Comparison of ENCODE assay signal across 8 mouse cellular contexts in genomic region chr17:90628469-90628868, GRCm38 (mm10).
DNase-seq lines count a peak whose midpoint lies in the region; ATAC-seq and TF ChIP-seq lines count a peak whose summit lies in the region.

No protein-coding gene starts in this region.

- ATAC-seq in forebrain, embryonic 11.5 days (replicated peaks; ENCODE audit: low FRiP score) = peak; percentile 83
- 0 out of 2 replicates have a peak, but pooled peaks have one; percentile 28 for ATAC-seq in embryonic facial prominence, embryonic 12.5 days (ENCODE audit: insufficient number of reproducible peaks, insufficient read depth, low FRiP score, low TSS enrichment)

- TF ChIP-seq POLR2A in lung, adult 2 months (IDR thresholded peaks at IDR 0.05; ENCODE audit: borderline replicate concordance, extremely low read depth, low read depth, low read length) = no peak

- no peaks in the 10 kb centered on the region for H3K27me3 ChIP-seq in forebrain, embryonic 11.5 days (ENCODE audit: control insufficient read depth, insufficient read depth, low read length)
- H3K27me3 ChIP-seq in forebrain, embryonic 10.5 days (ENCODE audit: poor library complexity, severe bottlenecking) = no peaks in the 10 kb centered on the region
- H3K27me3 ChIP-seq in embryonic facial prominence, embryonic 12.5 days = no peaks in the 10 kb centered on the region

- no peak overlapping the region for H3K27ac ChIP-seq in forebrain, embryonic 11.5 days (ENCODE audit: low read depth, low read length)
- no peak overlapping the region for H3K27ac ChIP-seq in forebrain, embryonic 10.5 days
- H3K27ac ChIP-seq in embryonic facial prominence, embryonic 12.5 days = no peak overlapping the region

- DNase-seq in forebrain, embryonic 11.5 days (ENCODE audit: low spot score) = no peak
- no peak for DNase-seq in forebrain, embryonic 10.5 days (ENCODE audit: extremely low spot score, low spot score)
- peak; percentile 3 for DNase-seq in lung, postnatal 36 days
- no peak for DNase-seq in lung, adult 2 months
- DNase-seq in layer of hippocampus, adult 8-10 months (ENCODE audit: low spot score in 2 of 2) = peak; percentile 44 to 65
- DNase-seq in urinary bladder, postnatal 14 days (ENCODE audit: low spot score) = no peak
- DNase-seq in ovary, postnatal 10 days (ENCODE audit: low spot score) = no peak

- no peak overlapping the region for H3K4me2 ChIP-seq in forebrain, embryonic 11.5 days (ENCODE audit: low read depth, low read length, severe bottlenecking)
- no peak overlapping the region for H3K4me2 ChIP-seq in embryonic facial prominence, embryonic 12.5 days (replicated peaks)

- no peaks in the 10 kb centered on the region for H3K9me3 ChIP-seq in forebrain, embryonic 11.5 days (ENCODE audit: control insufficient read depth, low read length)
- H3K9me3 ChIP-seq in forebrain, embryonic 10.5 days = no peaks in the 10 kb centered on the region
- H3K9me3 ChIP-seq in embryonic facial prominence, embryonic 12.5 days = no peaks in the 10 kb centered on the region

- no peaks in the 10 kb centered on the region for H3K4me1 ChIP-seq in forebrain, embryonic 11.5 days (replicated peaks; ENCODE audit: control insufficient read depth, insufficient read depth, low read length)
- peaks cover 8% of the 10 kb centered on the region; the same call in 1 of the 2 replicates for H3K4me1 ChIP-seq in forebrain, embryonic 10.5 days
- H3K4me1 ChIP-seq in lung, adult 2 months (ENCODE audit: control insufficient read depth, insufficient read depth, low read length) = no peaks in the 10 kb centered on the region
- H3K4me1 ChIP-seq in embryonic facial prominence, embryonic 12.5 days = no peaks in the 10 kb centered on the region

- WGBS in forebrain, embryonic 11.5 days = 32% methylated on average over 2 of the region's 2 CpGs
- WGBS in forebrain, embryonic 10.5 days = 55% methylated on average over 2 of the region's 2 CpGs
- WGBS in lung, adult 2 months = 23% methylated on average over 2 of the region's 2 CpGs
- 23% methylated on average over 2 of the region's 2 CpGs for WGBS in embryonic facial prominence, embryonic 12.5 days

- H3K36me3 ChIP-seq in forebrain, embryonic 11.5 days (ENCODE audit: control insufficient read depth, insufficient read depth, low read length) = no peaks in the 10 kb centered on the region
- H3K36me3 ChIP-seq in forebrain, embryonic 10.5 days (replicated peaks) = no peaks in the 10 kb centered on the region
- no peaks in the 10 kb centered on the region for H3K36me3 ChIP-seq in embryonic facial prominence, embryonic 12.5 days

- H3K4me3 ChIP-seq in forebrain, embryonic 11.5 days (ENCODE audit: low read depth, low read length) = no peak overlapping the region
- no peak overlapping the region for H3K4me3 ChIP-seq in forebrain, embryonic 10.5 days
- H3K4me3 ChIP-seq in lung, adult 2 months (replicated peaks; ENCODE audit: extremely low read depth, low read depth, low read length) = no peak overlapping the region
- H3K4me3 ChIP-seq in embryonic facial prominence, embryonic 12.5 days = no peak overlapping the region

- no peak overlapping the region for H3K9ac ChIP-seq in forebrain, embryonic 11.5 days (ENCODE audit: low read length)
- no peak overlapping the region for H3K9ac ChIP-seq in embryonic facial prominence, embryonic 12.5 days

- TF ChIP-seq CTCF in lung, adult 2 months (IDR thresholded peaks at IDR 0.05; ENCODE audit: insufficient read depth, low read length) = no peak

Comparison
In these comparisons a context has a peak if more than half of its experiments do, and no peak if none do; other contexts are left out.
1. DNase-seq: peak in lung, postnatal 36 days (single experiment) and layer of hippocampus, adult 8-10 months (2 of 2); none in forebrain, embryonic 11.5 days (single experiment), forebrain, embryonic 10.5 days (single experiment), lung, adult 2 months (single experiment), urinary bladder, postnatal 14 days (single experiment) and ovary, postnatal 10 days (single experiment).